20 mouse cellular contexts compared by ENCODE assay signal in the genomic region with DNA sequence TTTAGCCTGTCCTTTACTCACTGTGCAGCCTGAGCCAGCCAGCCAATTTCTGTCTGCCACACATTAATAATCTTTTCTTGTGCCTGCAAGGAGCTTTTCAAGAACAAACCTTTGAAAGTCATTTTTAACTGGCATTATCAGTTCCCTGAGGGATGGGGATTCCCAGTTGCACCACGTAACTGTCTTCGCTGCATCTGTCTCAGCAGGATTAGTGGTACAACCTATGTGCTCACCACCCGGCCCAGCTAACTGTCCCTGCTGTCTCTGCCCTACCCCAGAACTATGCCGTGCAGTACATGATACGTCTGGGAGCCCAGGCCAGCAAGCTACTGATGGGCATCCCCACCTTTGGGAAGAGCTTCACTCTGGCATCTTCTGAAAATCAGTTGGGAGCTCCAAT. TPM values are rescaled to one million over a fixed set of nuclear protein-coding genes. Genes with fewer than 3 reads are reported as not detected.
DNase-seq lines count a peak whose midpoint lies in the region; ATAC-seq and TF ChIP-seq lines count a peak whose summit lies in the region.
"Had no signal": no experiment of that assay in that cellular context is flagged by ENCODE, and none has a peak within 500 bp of the region (broad histone marks: within the 10 kb centered on the region; RNA-seq: fewer than 3 reads in every experiment).

No protein-coding gene starts in this region.

- H3K4me3 ChIP-seq in hindbrain, embryonic 12.5 days = no peak overlapping the region
- H3K4me3 ChIP-seq in hindbrain, embryonic 11.5 days (ENCODE audit: low read depth, low read length) = no peak overlapping the region
- no peak overlapping the region for H3K4me3 ChIP-seq in midbrain, embryonic 13.5 days (replicated peaks)
- H3K4me3 ChIP-seq in midbrain, embryonic 10.5 days = no peak overlapping the region
- no peak overlapping the region for H3K4me3 ChIP-seq in hindbrain, embryonic 16.5 days (ENCODE audit: low read length)
- H3K4me3 ChIP-seq in myocyte = no peak overlapping the region
- no peak overlapping the region for H3K4me3 ChIP-seq in embryonic facial prominence, embryonic 10.5 days
- H3K4me3 ChIP-seq: heart, embryonic 12.5 days; limb, embryonic 10.5 days; liver, embryonic 15.5 days had no signal

- peak overlapping the region; percentile 37; the same call in 1 of the 2 replicates for H3K27ac ChIP-seq in hindbrain, embryonic 12.5 days
- H3K27ac ChIP-seq in hindbrain, embryonic 11.5 days (ENCODE audit: low read depth, low read length) = no peak overlapping the region
- H3K27ac ChIP-seq in midbrain, embryonic 13.5 days = peak overlapping the region; percentile 45; the same call in 1 of the 2 replicates
- no peak overlapping the region for H3K27ac ChIP-seq in midbrain, embryonic 10.5 days (replicated peaks)
- H3K27ac ChIP-seq in hindbrain, embryonic 16.5 days (ENCODE audit: low read depth, low read length) = peak overlapping the region; percentile 3; the same call in 1 of the 2 replicates
- no peak overlapping the region for H3K27ac ChIP-seq in embryonic facial prominence, embryonic 10.5 days (replicated peaks)
- H3K27ac ChIP-seq: limb, embryonic 10.5 days; liver, embryonic 15.5 days had no signal

- H3K79me2 ChIP-seq in myocyte (ENCODE audit: control insufficient read depth, insufficient read depth) = no peaks in the 10 kb centered on the region

- H3K27me3 ChIP-seq in hindbrain, embryonic 12.5 days = no peaks in the 10 kb centered on the region
- H3K27me3 ChIP-seq in hindbrain, embryonic 11.5 days (ENCODE audit: control insufficient read depth, insufficient read depth, low read length) = no peaks in the 10 kb centered on the region
- 0 out of 2 replicates have a peak, but pooled peaks cover 9% of the 10 kb centered on the region for H3K27me3 ChIP-seq in midbrain, embryonic 13.5 days
- peaks cover 25% of the 10 kb centered on the region; the same call in 1 of the 2 replicates for H3K27me3 ChIP-seq in midbrain, embryonic 10.5 days (ENCODE audit: low read depth, poor library complexity, severe bottlenecking)
- H3K27me3 ChIP-seq in hindbrain, embryonic 16.5 days (replicated peaks; ENCODE audit: control insufficient read depth, insufficient read depth, low read length) = no peaks in the 10 kb centered on the region
- H3K27me3 ChIP-seq in myocyte (ENCODE audit: control insufficient read depth, insufficient read depth, insufficient read length) = peaks cover 22% of the 10 kb centered on the region
- H3K27me3 ChIP-seq in embryonic facial prominence, embryonic 10.5 days (replicated peaks; ENCODE audit: low read depth, poor library complexity, severe bottlenecking) = peaks cover 26% of the 10 kb centered on the region

- H3K9ac ChIP-seq in hindbrain, embryonic 12.5 days = no peak overlapping the region
- H3K9ac ChIP-seq in hindbrain, embryonic 11.5 days (ENCODE audit: low read depth, low read length) = no peak overlapping the region
- no peak overlapping the region for H3K9ac ChIP-seq in midbrain, embryonic 13.5 days (replicated peaks)
- H3K9ac ChIP-seq in hindbrain, embryonic 16.5 days (ENCODE audit: low read depth, low read length) = no peak overlapping the region
- H3K9ac ChIP-seq: heart, embryonic 12.5 days; liver, embryonic 15.5 days had no signal

- TF ChIP-seq POLR2A in myocyte (IDR thresholded peaks at IDR 0.05; ENCODE audit: insufficient read length, low read depth) = no peak

- H3K4me1 ChIP-seq in hindbrain, embryonic 12.5 days = peaks cover 18% of the 10 kb centered on the region
- H3K4me1 ChIP-seq in hindbrain, embryonic 11.5 days (replicated peaks; ENCODE audit: control insufficient read depth, insufficient read depth, low read length) = 0 out of 2 replicates have a peak, but pooled peaks cover 5% of the 10 kb centered on the region
- peaks cover 20% of the 10 kb centered on the region for H3K4me1 ChIP-seq in midbrain, embryonic 13.5 days (replicated peaks)
- peaks cover 12% of the 10 kb centered on the region for H3K4me1 ChIP-seq in midbrain, embryonic 10.5 days
- peaks cover 8% of the 10 kb centered on the region for H3K4me1 ChIP-seq in hindbrain, embryonic 16.5 days (ENCODE audit: control insufficient read depth, insufficient read depth, low read depth, low read length)
- H3K4me1 ChIP-seq in embryonic facial prominence, embryonic 10.5 days = peaks cover 29% of the 10 kb centered on the region
- H3K4me1 ChIP-seq: liver, embryonic 15.5 days had no signal

- no peak for DNase-seq in hindbrain, embryonic 11.5 days (ENCODE audit: low spot score)
- DNase-seq in midbrain, embryonic 10.5 days (ENCODE audit: low spot score) = no peak
- DNase-seq in thymus, postnatal 4 days = no peak
- no peak for DNase-seq in embryonic facial prominence, embryonic 10.5 days (ENCODE audit: low spot score)
- DNase-seq: adrenal gland, postnatal 14 days; cerebellum, adult 8-10 months; gastrocnemius, postnatal 10 days; heart, adult 11 months; heart, postnatal 10 days; kidney, postnatal 36 days; liver; thymus, adult 2 months had no signal

- 69% methylated on average over 5 of the region's 5 CpGs for WGBS in hindbrain, embryonic 12.5 days
- WGBS in hindbrain, embryonic 11.5 days = 84% methylated on average over 5 of the region's 5 CpGs
- WGBS in midbrain, embryonic 13.5 days = 58% methylated on average over 5 of the region's 5 CpGs
- 86% methylated on average over 5 of the region's 5 CpGs for WGBS in midbrain, embryonic 10.5 days
- WGBS in hindbrain, embryonic 16.5 days = 63% methylated on average over 5 of the region's 5 CpGs
- 86% methylated on average over 5 of the region's 5 CpGs for WGBS in embryonic facial prominence, embryonic 10.5 days

- no peak for ATAC-seq in hindbrain, embryonic 12.5 days (ENCODE audit: low FRiP score)
- ATAC-seq in hindbrain, embryonic 11.5 days (ENCODE audit: low FRiP score) = no peak
- 0 out of 2 replicates have a peak, but pooled peaks have one; percentile 27 for ATAC-seq in midbrain, embryonic 13.5 days
- ATAC-seq in hindbrain, embryonic 16.5 days = peak; percentile 53; the same call in 1 of the 2 replicates

- H3K4me2 ChIP-seq in hindbrain, embryonic 12.5 days (replicated peaks) = no peak overlapping the region
- no peak overlapping the region for H3K4me2 ChIP-seq in hindbrain, embryonic 11.5 days (replicated peaks; ENCODE audit: low read depth, low read length)
- H3K4me2 ChIP-seq in midbrain, embryonic 13.5 days (replicated peaks) = no peak overlapping the region
- H3K4me2 ChIP-seq in hindbrain, embryonic 16.5 days (ENCODE audit: low read length) = no peak overlapping the region
- H3K4me2 ChIP-seq in myocyte (ENCODE audit: low read depth) = no peak overlapping the region
- H3K4me2 ChIP-seq: heart, embryonic 12.5 days; liver, embryonic 15.5 days had no signal

- H3ac ChIP-seq in myocyte (ENCODE audit: control insufficient read depth, insufficient read length) = no peak overlapping the region

- H3K36me3 ChIP-seq in hindbrain, embryonic 12.5 days = no peaks in the 10 kb centered on the region
- H3K36me3 ChIP-seq in hindbrain, embryonic 11.5 days (ENCODE audit: control insufficient read depth, insufficient read depth, low read length) = no peaks in the 10 kb centered on the region
- no peaks in the 10 kb centered on the region for H3K36me3 ChIP-seq in midbrain, embryonic 13.5 days
- no peaks in the 10 kb centered on the region for H3K36me3 ChIP-seq in midbrain, embryonic 10.5 days
- H3K36me3 ChIP-seq in hindbrain, embryonic 16.5 days (ENCODE audit: control insufficient read depth, insufficient read depth, low read length) = no peaks in the 10 kb centered on the region
- H3K36me3 ChIP-seq in myocyte (ENCODE audit: control insufficient read depth, insufficient read depth) = no peaks in the 10 kb centered on the region
- H3K36me3 ChIP-seq in embryonic facial prominence, embryonic 10.5 days (replicated peaks) = no peaks in the 10 kb centered on the region
- H3K36me3 ChIP-seq: heart, embryonic 12.5 days; limb, embryonic 10.5 days; liver, embryonic 15.5 days had no signal

- H3K9me3 ChIP-seq in hindbrain, embryonic 12.5 days (replicated peaks) = no peaks in the 10 kb centered on the region
- no peaks in the 10 kb centered on the region for H3K9me3 ChIP-seq in hindbrain, embryonic 11.5 days (ENCODE audit: control insufficient read depth, low read length)
- H3K9me3 ChIP-seq in midbrain, embryonic 13.5 days = no peaks in the 10 kb centered on the region
- H3K9me3 ChIP-seq in midbrain, embryonic 10.5 days (replicated peaks) = no peaks in the 10 kb centered on the region
- H3K9me3 ChIP-seq in hindbrain, embryonic 16.5 days (ENCODE audit: control insufficient read depth, low read length) = no peaks in the 10 kb centered on the region
- H3K9me3 ChIP-seq in embryonic facial prominence, embryonic 10.5 days = no peaks in the 10 kb centered on the region
- H3K9me3 ChIP-seq: heart, embryonic 12.5 days; limb, embryonic 10.5 days; liver, embryonic 15.5 days had no signal

RNA-seq across cellular contexts. Expression of a gene that starts 5.0 kb away (rescaled TPM):
- 2.4 and 15.9 TPM in 2 replicates for polyA plus RNA-seq in hindbrain, embryonic 12.5 days (2016; fragmentation: Nextera tagmentation; extraction: Ambion mirVana)
- polyA plus RNA-seq in hindbrain, embryonic 11.5 days (2014; fragmentation: Nextera tagmentation; extraction: Ambion mirVana) = 1.4 and 3.7 TPM in 2 replicates
- polyA plus RNA-seq in midbrain, embryonic 13.5 days (2015; fragmentation: Nextera tagmentation; extraction: Ambion mirVana) = 0.09 and 0.19 TPM in 2 replicates
- 0.09 and 0.10 TPM in 2 replicates for polyA plus RNA-seq in midbrain, embryonic 10.5 days (2016; fragmentation: Nextera tagmentation; extraction: Ambion mirVana)
- polyA plus RNA-seq in hindbrain, embryonic 16.5 days (2015; fragmentation: Nextera tagmentation; extraction: Ambion mirVana) = 0.09 and 3.2 TPM in 2 replicates
- 1,516 TPM for polyA plus RNA-seq in myocyte (2012; fragmentation: generic; extraction: Trizol)
- polyA plus RNA-seq in embryonic facial prominence, embryonic 10.5 days (2016; fragmentation: Nextera tagmentation; extraction: Ambion mirVana) = 0.49 and 1.4 TPM in 2 replicates
- polyA plus RNA-seq: intestine, postnatal 0 days had no signal

RNA-seq across cellular contexts. Expression of a gene that starts 6.2 kb away (rescaled TPM):
- 3.0 and 3.3 TPM in 2 replicates for polyA plus RNA-seq in hindbrain, embryonic 12.5 days (2016; fragmentation: Nextera tagmentation; extraction: Ambion mirVana)
- 1.1 and 2.0 TPM in 2 replicates for polyA plus RNA-seq in hindbrain, embryonic 11.5 days (2014; fragmentation: Nextera tagmentation; extraction: Ambion mirVana)
- polyA plus RNA-seq in midbrain, embryonic 13.5 days (2015; fragmentation: Nextera tagmentation; extraction: Ambion mirVana) = 2.6 and 3.2 TPM in 2 replicates
- polyA plus RNA-seq in midbrain, embryonic 10.5 days (2016; fragmentation: Nextera tagmentation; extraction: Ambion mirVana) = 0.82 and 0.90 TPM in 2 replicates
- 2.7 and 3.9 TPM in 2 replicates for polyA plus RNA-seq in hindbrain, embryonic 16.5 days (2015; fragmentation: Nextera tagmentation; extraction: Ambion mirVana)
- 32.9 TPM for polyA plus RNA-seq in myocyte (2012; fragmentation: generic; extraction: Trizol)
- 0.96 and 0.99 TPM in 2 replicates for polyA plus RNA-seq in embryonic facial prominence, embryonic 10.5 days (2016; fragmentation: Nextera tagmentation; extraction: Ambion mirVana)

RNA-seq across cellular contexts. Expression of a gene that starts 47.0 kb away (rescaled TPM):
- 2.3 and 2.4 TPM in 2 replicates for polyA plus RNA-seq in hindbrain, embryonic 12.5 days (2016; fragmentation: Nextera tagmentation; extraction: Ambion mirVana)
- polyA plus RNA-seq in hindbrain, embryonic 11.5 days (2014; fragmentation: Nextera tagmentation; extraction: Ambion mirVana) = 0.24 and 0.25 TPM in 2 replicates
- 4.6 TPM in 2 replicates for polyA plus RNA-seq in midbrain, embryonic 13.5 days (2015; fragmentation: Nextera tagmentation; extraction: Ambion mirVana)
- 0.14 and 0.17 TPM in 2 replicates for polyA plus RNA-seq in midbrain, embryonic 10.5 days (2016; fragmentation: Nextera tagmentation; extraction: Ambion mirVana)
- polyA plus RNA-seq in hindbrain, embryonic 16.5 days (2015; fragmentation: Nextera tagmentation; extraction: Ambion mirVana) = 29.8 and 35.9 TPM in 2 replicates
- polyA plus RNA-seq in myocyte (2012; fragmentation: generic; extraction: Trizol) = 4.5 TPM
- polyA plus RNA-seq in embryonic facial prominence, embryonic 10.5 days (2016; fragmentation: Nextera tagmentation; extraction: Ambion mirVana) = 0.28 and 0.65 TPM in 2 replicates

Comparison
In these comparisons a context has a peak if more than half of its experiments do, and no peak if none do; other contexts are left out.
1. ATAC-seq: peak in midbrain, embryonic 13.5 days (single experiment) and hindbrain, embryonic 16.5 days (single experiment); none in hindbrain, embryonic 12.5 days (single experiment) and hindbrain, embryonic 11.5 days (single experiment).
2. H3K27ac ChIP-seq: peak in hindbrain, embryonic 12.5 days (single experiment), midbrain, embryonic 13.5 days (single experiment) and hindbrain, embryonic 16.5 days (single experiment); none in hindbrain, embryonic 11.5 days (single experiment), midbrain, embryonic 10.5 days (single experiment) and embryonic facial prominence, embryonic 10.5 days (single experiment).
3. RNA of a gene that starts 5.0 kb away (polyA plus RNA-seq): 1,516 TPM in myocyte (single experiment); 2.4 to 15.9 TPM in hindbrain, embryonic 12.5 days, 1.4 to 3.7 TPM in hindbrain, embryonic 11.5 days, 0.49 to 1.4 TPM in embryonic facial prominence, embryonic 10.5 days, 0.09 to 0.10 TPM in midbrain, embryonic 10.5 days, 0.09 to 0.19 TPM in midbrain, embryonic 13.5 days and 0.09 to 3.2 TPM in hindbrain, embryonic 16.5 days; every median in the first group is over 10 times any median in the second.